Mouse (Mus musculus) left cerebral cortex, adult 8-10 months (tissue): ENCODE data around the gene Cypt2. TPM values are rescaled to one million over a fixed set of nuclear protein-coding genes. Genes with fewer than 3 reads are reported as not detected.
"Not testable (repeated sequence)": the region's sequence is repeated elsewhere in the genome, so short reads cannot be mapped to it uniquely, and the experiment has no call there.

ENCODE experiments used
- DNase-seq, 2 experiments: peaks; one replicate each; pipeline ENCODE4 v3.0.0; 2022; ENCODE audit warnings: low spot score in 2 of 2
- total RNA-seq, 4 experiments: library from RNA; stranded (reverse); gene quantifications; 2 replicates each; pipeline ENCODE4 v1.2.4; 2022

Cypt2 gene
- total RNA-seq, result not detected

DNA sequence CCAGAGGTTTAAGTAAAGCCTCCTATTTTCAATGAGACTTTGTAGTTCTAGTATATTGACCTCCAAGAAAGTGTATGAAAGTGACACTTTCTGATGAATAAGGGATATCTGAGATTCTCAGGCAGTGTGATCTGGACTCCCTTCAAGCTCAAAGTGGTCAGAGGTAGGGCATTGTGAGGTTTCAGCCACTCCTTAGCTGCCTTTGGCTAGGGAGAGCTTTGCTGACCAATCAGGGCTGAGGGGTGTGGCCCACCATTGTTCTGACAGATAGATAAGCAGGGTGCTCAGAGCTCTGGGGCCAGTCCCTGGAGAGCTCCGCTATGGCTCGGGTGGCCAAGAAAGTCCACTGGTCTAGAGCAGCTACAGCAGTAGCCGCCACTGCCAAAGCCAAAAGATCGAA, at the start of gene Cypt2:
Gene Cypt2 (plus strand): TSS at position 301 of the 400 bp plus-strand sequence.
- DNase-seq, result not testable (repeated sequence)

DNA sequence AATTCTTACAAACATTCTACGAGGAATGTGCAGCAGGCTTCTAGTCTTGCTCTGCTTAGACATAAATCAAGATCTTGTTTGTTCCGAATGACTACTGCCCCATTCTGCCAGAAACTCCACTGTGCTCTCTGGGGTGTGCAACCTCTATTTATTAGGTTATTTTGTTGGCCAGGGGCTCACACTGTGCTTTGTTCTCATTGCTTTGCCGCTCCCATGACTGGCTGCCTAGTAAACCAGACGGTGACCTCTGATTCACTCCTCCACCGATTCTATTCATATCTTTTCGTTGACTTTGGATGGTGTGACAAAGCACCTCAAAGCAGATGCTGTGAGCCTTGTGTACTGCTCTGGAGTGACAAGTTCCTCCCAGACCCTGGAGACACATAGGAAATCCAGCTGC, 46.7 kb downstream of the Cypt2 start:
- DNase-seq, result no peak
